Comparison of ENCODE assay signal across 16 mouse cellular contexts in genomic region chr9:45787071-45787470, GRCm38 (mm10). TPM values are rescaled to one million over a fixed set of nuclear protein-coding genes. Genes with fewer than 3 reads are reported as not detected.
A peak's percentile ranks its signal among the peaks of the same experiment; 100 is the strongest.
DNase-seq lines count a peak whose midpoint lies in the region; ATAC-seq and TF ChIP-seq lines count a peak whose summit lies in the region.
"Had no signal": no experiment of that assay in that cellular context is flagged by ENCODE, and none has a peak within 500 bp of the region (broad histone marks: within the 10 kb centered on the region; RNA-seq: fewer than 3 reads in every experiment).

No protein-coding gene starts in this region.

- no peak overlapping the region for H3K4me2 ChIP-seq in midbrain, postnatal 0 days (ENCODE audit: low read depth, low read length, poor library complexity, severe bottlenecking)
- no peak overlapping the region for H3K4me2 ChIP-seq in midbrain, embryonic 13.5 days (replicated peaks)
- no peak overlapping the region for H3K4me2 ChIP-seq in forebrain, embryonic 15.5 days (replicated peaks)
- H3K4me2 ChIP-seq: embryonic facial prominence, embryonic 13.5 days; hindbrain, embryonic 13.5 days; midbrain, embryonic 11.5 days had no signal

- DNase-seq in cerebellum, postnatal 10 days = peak; percentile 70 to 73
- no peak for DNase-seq in cerebellum, adult 8-10 months
- peak; percentile 52 for DNase-seq in heart, postnatal 4 days
- no peak for DNase-seq in heart, postnatal 14 days
- peak; percentile 40 for DNase-seq in midbrain, postnatal 0 days (ENCODE audit: low spot score)
- DNase-seq: adrenal gland, postnatal 14 days; gastrocnemius, postnatal 10 days; kidney, adult 2 months; thymus, adult 18-20 months had no signal

- intact Hi-C loops in heart, postnatal 14 days (cut with DNase I) = no loop called here

- 91% methylated on average over 8 of the region's 8 CpGs for WGBS in midbrain, postnatal 0 days
- WGBS in midbrain, embryonic 13.5 days = 94% methylated on average over 8 of the region's 8 CpGs
- WGBS in forebrain, embryonic 15.5 days = 85% methylated on average over 8 of the region's 8 CpGs

- no peak for TF ChIP-seq CTCF in midbrain, postnatal 0 days (IDR thresholded peaks at IDR 0.05)

- H3K27me3 ChIP-seq in midbrain, postnatal 0 days (ENCODE audit: insufficient read depth, low read length) = no peaks in the 10 kb centered on the region
- H3K27me3 ChIP-seq in midbrain, embryonic 13.5 days = no peaks in the 10 kb centered on the region
- no peaks in the 10 kb centered on the region for H3K27me3 ChIP-seq in forebrain, embryonic 15.5 days
- H3K27me3 ChIP-seq: embryonic facial prominence, embryonic 13.5 days; hindbrain, embryonic 13.5 days had no signal

- H3K4me3 ChIP-seq in midbrain, postnatal 0 days (ENCODE audit: low read depth, low read length) = no peak overlapping the region
- no peak overlapping the region for H3K4me3 ChIP-seq in midbrain, embryonic 13.5 days (replicated peaks)
- no peak overlapping the region for H3K4me3 ChIP-seq in forebrain, embryonic 15.5 days
- H3K4me3 ChIP-seq: embryonic facial prominence, embryonic 13.5 days; hindbrain, embryonic 13.5 days had no signal

- H3K36me3 ChIP-seq in midbrain, postnatal 0 days (ENCODE audit: insufficient read depth, low read length) = peaks cover 10% of the 10 kb centered on the region; the same call in 1 of the 2 replicates
- peaks cover 27% of the 10 kb centered on the region for H3K36me3 ChIP-seq in midbrain, embryonic 13.5 days
- peaks cover 4% of the 10 kb centered on the region; the same call in 1 of the 2 replicates for H3K36me3 ChIP-seq in forebrain, embryonic 15.5 days

- no peak for ATAC-seq in midbrain, postnatal 0 days (ENCODE audit: low FRiP score)
- no peak for ATAC-seq in midbrain, embryonic 13.5 days
- peak; percentile 49 for ATAC-seq in megakaryocyte-erythroid progenitor cell, adult 5-6 weeks (replicated peaks; ENCODE audit: low FRiP score, low TSS enrichment, poor library complexity, severe bottlenecking)
- ATAC-seq in forebrain, embryonic 15.5 days (replicated peaks) = no peak
- ATAC-seq: forebrain, embryonic 14.5 days had no signal

- no peak overlapping the region for H3K9ac ChIP-seq in midbrain, postnatal 0 days (replicated peaks; ENCODE audit: low read length, poor library complexity, severe bottlenecking)
- no peak overlapping the region for H3K9ac ChIP-seq in midbrain, embryonic 13.5 days (replicated peaks)
- H3K9ac ChIP-seq in forebrain, embryonic 15.5 days (replicated peaks) = no peak overlapping the region
- H3K9ac ChIP-seq: embryonic facial prominence, embryonic 13.5 days; hindbrain, embryonic 13.5 days had no signal

- H3K27ac ChIP-seq in midbrain, postnatal 0 days (ENCODE audit: low read depth, low read length) = no peak overlapping the region
- H3K27ac ChIP-seq in midbrain, embryonic 13.5 days = no peak overlapping the region
- H3K27ac ChIP-seq in forebrain, embryonic 15.5 days (replicated peaks) = no peak overlapping the region
- H3K27ac ChIP-seq: embryonic facial prominence, embryonic 13.5 days; hindbrain, embryonic 13.5 days had no signal

- H3K4me1 ChIP-seq in midbrain, postnatal 0 days (ENCODE audit: insufficient read depth, low read length) = no peaks in the 10 kb centered on the region
- peaks cover 18% of the 10 kb centered on the region for H3K4me1 ChIP-seq in midbrain, embryonic 13.5 days (replicated peaks)
- peaks cover 8% of the 10 kb centered on the region; the same call in 1 of the 2 replicates for H3K4me1 ChIP-seq in forebrain, embryonic 15.5 days

- H3K9me3 ChIP-seq in midbrain, postnatal 0 days (ENCODE audit: low read length) = no peaks in the 10 kb centered on the region
- no peaks in the 10 kb centered on the region for H3K9me3 ChIP-seq in midbrain, embryonic 13.5 days
- no peaks in the 10 kb centered on the region for H3K9me3 ChIP-seq in forebrain, embryonic 15.5 days
- H3K9me3 ChIP-seq: embryonic facial prominence, embryonic 13.5 days; hindbrain, embryonic 13.5 days had no signal

RNA-seq across cellular contexts. Expression of gene Cep164, which starts 41.4 kb away (rescaled TPM):
- 10 to 100 TPM; 13.9 to 15.7 TPM for total RNA-seq in heart, postnatal 4 days (2021)
- 1 to 10 TPM; 7.0 TPM for total RNA-seq in heart, postnatal 14 days (2021)
- 17.1 and 21.3 TPM in 2 replicates for total RNA-seq in midbrain, postnatal 0 days (2014; rRNA removed)
- 12.2 and 17.7 TPM in 2 replicates for polyA plus RNA-seq in midbrain, postnatal 0 days (2015; fragmentation: Nextera tagmentation; extraction: Ambion mirVana)
- polyA plus RNA-seq in midbrain, embryonic 13.5 days (2015; fragmentation: Nextera tagmentation; extraction: Ambion mirVana) = 14.9 and 15.5 TPM in 2 replicates
- total RNA-seq in megakaryocyte-erythroid progenitor cell, adult 5-6 weeks (2014; fragmentation: Nextera tagmentation) = 15.8 and 30.3 TPM in 2 replicates
- 10.6 and 11.1 TPM in 2 replicates for total RNA-seq in megakaryocyte-erythroid progenitor cell, adult 5-6 weeks (2017)
- 14.5 and 18.2 TPM in 2 replicates for polyA plus RNA-seq in forebrain, embryonic 15.5 days (2015; fragmentation: Nextera tagmentation; extraction: Ambion mirVana)

RNA-seq across cellular contexts. Expression of gene Bace1, which starts 51.3 kb away (rescaled TPM):
- total RNA-seq in heart, postnatal 4 days (2021) = 10 to 100 TPM; 38.3 to 41.3 TPM
- total RNA-seq in heart, postnatal 14 days (2021) = 10 to 100 TPM; 39.8 to 40.4 TPM
- total RNA-seq in midbrain, postnatal 0 days (2014; rRNA removed) = 60.7 and 77.3 TPM in 2 replicates
- polyA plus RNA-seq in midbrain, postnatal 0 days (2015; fragmentation: Nextera tagmentation; extraction: Ambion mirVana) = 42.0 and 46.4 TPM in 2 replicates
- 47.0 and 50.6 TPM in 2 replicates for polyA plus RNA-seq in midbrain, embryonic 13.5 days (2015; fragmentation: Nextera tagmentation; extraction: Ambion mirVana)
- 1.7 and 5.8 TPM in 2 replicates for total RNA-seq in megakaryocyte-erythroid progenitor cell, adult 5-6 weeks (2014; fragmentation: Nextera tagmentation)
- total RNA-seq in megakaryocyte-erythroid progenitor cell, adult 5-6 weeks (2017) = 0.52 and 0.99 TPM in 2 replicates
- polyA plus RNA-seq in forebrain, embryonic 15.5 days (2015; fragmentation: Nextera tagmentation; extraction: Ambion mirVana) = 47.2 and 47.4 TPM in 2 replicates

Comparison
In these comparisons a context has a peak if more than half of its experiments do, and no peak if none do; other contexts are left out.
1. DNase-seq: peak in cerebellum, postnatal 10 days (2 of 2), heart, postnatal 4 days (single experiment) and midbrain, postnatal 0 days (single experiment); none in cerebellum, adult 8-10 months (single experiment) and heart, postnatal 14 days (0 of 2).